Mouse (Mus musculus): ENCODE results near the gene Klhdc8a.

DNA sequence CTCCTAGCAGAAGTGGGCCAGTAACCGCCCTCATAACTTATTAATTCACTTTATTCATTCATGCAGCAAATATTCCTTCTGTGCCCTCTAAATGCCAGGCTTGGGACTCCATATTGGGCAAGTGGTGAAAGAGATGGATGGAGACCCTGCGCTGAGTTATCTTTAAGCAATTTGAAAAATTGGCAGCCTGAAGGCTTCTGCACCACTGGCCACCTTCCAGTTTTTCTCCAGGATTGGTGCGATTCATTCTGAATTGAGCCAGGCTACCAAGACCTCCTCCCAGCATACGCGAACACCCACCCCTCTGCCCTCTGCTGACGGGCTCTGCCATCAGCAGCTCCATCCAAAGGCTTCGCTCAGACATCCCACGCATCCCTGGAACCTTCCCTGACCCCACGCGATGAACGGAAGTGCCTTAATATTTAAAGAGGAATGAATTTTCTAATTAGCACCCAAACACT lies 10.4 kb upstream of the Klhdc8a start:
- TF ChIP-seq POLR2A (IDR thresholded peaks at IDR 0.05; ENCODE audit: borderline replicate concordance, insufficient read depth, low read length) (no peak), CTCF (IDR thresholded peaks at IDR 0.05; ENCODE audit: borderline replicate concordance, insufficient read depth, low read depth, low read length) (no peak)
